Mouse (Mus musculus): Measurements from ENCODE around the gene Jakmip3. TPM values are rescaled to one million over a fixed set of nuclear protein-coding genes. Genes with fewer than 3 reads are reported as not detected.

Jakmip3 gene
- total RNA-seq, 1 experiment = 0.09 TPM

DNA sequence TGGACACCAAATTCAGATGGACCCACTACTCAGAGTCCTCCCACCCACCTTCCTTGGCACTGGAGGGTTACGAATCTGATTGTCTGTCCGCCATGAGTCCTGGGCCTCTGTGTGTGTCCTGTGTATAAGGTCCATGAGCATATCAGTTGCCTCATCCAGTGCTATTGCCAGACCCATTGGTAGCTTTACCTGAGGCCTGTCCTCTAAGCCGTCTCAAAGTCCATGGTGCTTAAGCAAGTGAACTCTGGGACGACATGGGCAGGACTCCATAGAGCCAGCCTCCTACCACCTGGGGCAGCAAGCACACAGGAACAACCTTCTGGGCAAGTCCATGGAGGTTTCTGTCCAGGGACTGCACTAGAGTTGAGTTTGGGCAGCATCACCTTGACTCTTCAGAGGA is 90.7 kb downstream of the Jakmip3 start:
- no peak for DNase-seq (ENCODE audit: low read depth, low spot score)
- TF ChIP-seq HCFC1 (IDR thresholded peaks at IDR 0.05; ENCODE audit: borderline replicate concordance, insufficient read depth, low read length) (no peak), MAFK (IDR thresholded peaks at IDR 0.05; ENCODE audit: insufficient read depth, low read depth, low read length) (no peak), ZNF384 (IDR thresholded peaks at IDR 0.05; ENCODE audit: low read depth, low read length) (no peak), ZC3H11A (IDR thresholded peaks at IDR 0.05; ENCODE audit: borderline replicate concordance, low read depth, low read length) (no peak), CHD2 (IDR thresholded peaks at IDR 0.05; ENCODE audit: low read depth, low read length) (no peak)
- H3K36me3 ChIP-seq (ENCODE audit: control insufficient read depth, insufficient read depth, low read length, poor library complexity, severe bottlenecking) = no peaks in the 10 kb centered on the region
- in situ Hi-C loops (cut with MboI; ENCODE audit: low sequenced_read_pairs in 2 of 2, unreplicated experiment in 2 of 2) = no loop called here
- no peak overlapping the region for H3K4me3 ChIP-seq (ENCODE audit: insufficient read depth in 1 of 2, low read depth in 1 of 2, low read length in 2 of 2, poor library complexity in 1 of 2, severe bottlenecking in 1 of 2)
- H3K4me1 ChIP-seq (ENCODE audit: control insufficient read depth in 2 of 2, insufficient read depth in 2 of 2, low read length in 2 of 2, poor library complexity in 1 of 2) = no peaks in the 10 kb centered on the region
- H3K9ac ChIP-seq (ENCODE audit: insufficient read depth, low read depth, low read length, poor library complexity, severe bottlenecking) = no peak overlapping the region
- no peaks in the 10 kb centered on the region for H3K9me3 ChIP-seq (ENCODE audit: control insufficient read depth, insufficient read depth, low read depth, low read length)
- no peak overlapping the region for H3K27ac ChIP-seq (ENCODE audit: insufficient read depth, low read depth, low read length, poor library complexity, severe bottlenecking)

- Histone ChIP-seq H3K9me3 (ENCODE audit: control insufficient read depth, insufficient read depth, low read depth, low read length) (no peaks in the 10 kb centered on the region), H3K4me1 (ENCODE audit: control insufficient read depth in 2 of 2, insufficient read depth in 2 of 2, low read length in 2 of 2, poor library complexity in 1 of 2) (no peaks in the 10 kb centered on the region), H3K4me3 (ENCODE audit: insufficient read depth in 1 of 2, low read depth in 1 of 2, low read length in 2 of 2, poor library complexity in 1 of 2, severe bottlenecking in 1 of 2) (no peak overlapping the region), H3K36me3 (ENCODE audit: control insufficient read depth, insufficient read depth, low read length, poor library complexity, severe bottlenecking) (no peaks in the 10 kb centered on the region), H3K27ac (ENCODE audit: insufficient read depth, low read depth, low read length, poor library complexity, severe bottlenecking) (no peak overlapping the region), H3K9ac (ENCODE audit: insufficient read depth, low read depth, low read length, poor library complexity, severe bottlenecking) (no peak overlapping the region)
- no peak for DNase-seq (ENCODE audit: low read depth, low spot score)
- in situ Hi-C loops (cut with MboI; ENCODE audit: low sequenced_read_pairs in 2 of 2, unreplicated experiment in 2 of 2) = no loop called here
- TF ChIP-seq ZNF384 (IDR thresholded peaks at IDR 0.05; ENCODE audit: low read depth, low read length) (no peak), CHD2 (IDR thresholded peaks at IDR 0.05; ENCODE audit: low read depth, low read length) (no peak), HCFC1 (IDR thresholded peaks at IDR 0.05; ENCODE audit: borderline replicate concordance, insufficient read depth, low read length) (no peak), MAFK (IDR thresholded peaks at IDR 0.05; ENCODE audit: insufficient read depth, low read depth, low read length) (no peak), ZC3H11A (IDR thresholded peaks at IDR 0.05; ENCODE audit: borderline replicate concordance, low read depth, low read length) (peak; percentile 58; the same call in 1 of the 2 replicates)
Measured at GRCm38 (mm10) chr7:139063406-139063805, 122.9 kb downstream of the Jakmip3 start.

DNA sequence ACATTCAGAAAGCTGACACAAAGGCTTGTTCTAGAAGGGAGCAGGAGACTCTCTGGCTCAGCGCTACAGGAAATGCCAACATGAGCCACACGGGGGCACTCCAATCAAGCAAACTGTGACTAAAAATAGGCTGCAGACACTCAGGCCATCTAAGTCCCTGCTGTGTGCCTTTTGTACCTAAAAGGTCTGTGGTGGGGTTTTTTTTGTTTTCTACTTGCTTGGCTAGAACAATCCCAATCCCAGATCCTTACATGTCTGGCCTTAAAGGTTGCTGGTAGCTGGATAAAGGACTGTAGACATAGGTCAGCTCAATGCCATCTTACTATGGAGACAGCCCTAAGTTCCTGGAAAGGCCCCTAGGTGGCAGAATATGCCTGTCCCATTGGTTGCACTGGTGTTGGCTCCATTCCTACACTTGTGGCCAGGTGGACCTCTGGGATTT is 127.7 kb downstream of the Jakmip3 start:
- no peaks in the 10 kb centered on the region for H3K9me3 ChIP-seq (ENCODE audit: control insufficient read depth, insufficient read depth, low read depth, low read length)
- no peak overlapping the region for H3K4me3 ChIP-seq (ENCODE audit: insufficient read depth in 1 of 2, low read depth in 1 of 2, low read length in 2 of 2, poor library complexity in 1 of 2, severe bottlenecking in 1 of 2)
- H3K36me3 ChIP-seq (ENCODE audit: control insufficient read depth, insufficient read depth, low read length, poor library complexity, severe bottlenecking) = no peaks in the 10 kb centered on the region
- DNase-seq (ENCODE audit: low read depth, low spot score) = peak; percentile 77
- TF ChIP-seq ZNF384 (IDR thresholded peaks at IDR 0.05; ENCODE audit: low read depth, low read length) (no peak), ZC3H11A (IDR thresholded peaks at IDR 0.05; ENCODE audit: borderline replicate concordance, low read depth, low read length) (peak; percentile 76)
- H3K27ac ChIP-seq (ENCODE audit: insufficient read depth, low read depth, low read length, poor library complexity, severe bottlenecking) = no peak overlapping the region
- in situ Hi-C loops (cut with MboI; ENCODE audit: low sequenced_read_pairs in 2 of 2, unreplicated experiment in 2 of 2) = no loop called here
- H3K9ac ChIP-seq (ENCODE audit: insufficient read depth, low read depth, low read length, poor library complexity, severe bottlenecking) = no peak overlapping the region
- H3K4me1 ChIP-seq (ENCODE audit: control insufficient read depth in 2 of 2, insufficient read depth in 2 of 2, low read length in 2 of 2, poor library complexity in 1 of 2) = no peaks in the 10 kb centered on the region

DNA sequence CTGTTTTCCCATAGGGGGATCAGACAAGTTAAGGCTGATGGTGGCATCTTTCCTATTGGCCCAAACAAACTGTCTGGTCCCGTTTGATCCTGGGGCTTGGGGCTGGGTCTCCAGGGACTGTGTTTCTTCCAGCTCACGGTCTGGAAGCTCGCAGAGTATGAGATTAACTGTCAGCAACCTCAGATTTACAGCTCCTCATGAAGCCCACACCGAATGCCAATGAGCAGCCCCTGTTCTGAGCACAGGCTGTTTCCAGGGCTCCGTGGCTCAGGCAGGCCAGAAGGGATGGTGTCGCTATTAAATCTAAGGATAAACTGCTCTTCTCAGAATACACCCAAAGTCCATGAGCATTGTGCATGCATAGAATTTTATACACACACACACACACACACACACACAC is 133.7 kb downstream of the Jakmip3 start:
- peaks cover 0 to 11% of the 10 kb centered on the region in 2 experiments; a peak in 1 of 4 replicates for H3K4me1 ChIP-seq (ENCODE audit: control insufficient read depth in 2 of 2, insufficient read depth in 2 of 2, low read length in 2 of 2, poor library complexity in 1 of 2)

More for the DNA sequence above, 133.7 kb downstream of the Jakmip3 start:
- no peaks in the 10 kb centered on the region for H3K36me3 ChIP-seq (ENCODE audit: control insufficient read depth, insufficient read depth, low read length, poor library complexity, severe bottlenecking)
- in situ Hi-C loops (cut with MboI; ENCODE audit: low sequenced_read_pairs in 2 of 2, unreplicated experiment in 2 of 2) = no loop called here
- no peak overlapping the region for H3K4me3 ChIP-seq (ENCODE audit: insufficient read depth in 1 of 2, low read depth in 1 of 2, low read length in 2 of 2, poor library complexity in 1 of 2, severe bottlenecking in 1 of 2)
- no peak for TF ChIP-seq ZC3H11A (IDR thresholded peaks at IDR 0.05; ENCODE audit: borderline replicate concordance, low read depth, low read length)
- no peak for TF ChIP-seq CHD2 (IDR thresholded peaks at IDR 0.05; ENCODE audit: low read depth, low read length)
- no peak for TF ChIP-seq MAFK (IDR thresholded peaks at IDR 0.05; ENCODE audit: insufficient read depth, low read depth, low read length)
- H3K9me3 ChIP-seq (ENCODE audit: control insufficient read depth, insufficient read depth, low read depth, low read length) = no peaks in the 10 kb centered on the region
- no peak overlapping the region for H3K9ac ChIP-seq (ENCODE audit: insufficient read depth, low read depth, low read length, poor library complexity, severe bottlenecking)
- no peak overlapping the region for H3K27ac ChIP-seq (ENCODE audit: insufficient read depth, low read depth, low read length, poor library complexity, severe bottlenecking)
- DNase-seq (ENCODE audit: low read depth, low spot score) = no peak
